Mouse (Mus musculus) small intestine, adult 2 months (tissue): Measurements from ENCODE around the gene Cdiptos.

Experiments
- CTCF ChIP-seq: fragments of 200-500 bp; IDR thresholded peaks from 2 replicates; pipeline ENCODE4 v1.5.1; 2012; ENCODE audit warnings: low read depth, mild to moderate bottlenecking, control low read depth, inconsistent platforms, low read length, moderate library complexity, mixed read lengths; ENCODE audit not compliant: insufficient replicate concordance, insufficient read length; ENCODE audit errors: extremely low read depth
- POLR2A ChIP-seq: fragments of 200-500 bp; IDR thresholded peaks from 2 replicates; pipeline ENCODE4 v1.6.1; 2012; ENCODE audit warnings: low read depth, mild to moderate bottlenecking, control low read depth, inconsistent platforms, low read length, moderate library complexity

GRCm38 (mm10) chr7:127009307-127010085 lies 33.6 kb upstream of the Cdiptos start:
- TF ChIP-seq CTCF, result no peak
- TF ChIP-seq POLR2A, result no peak
